Mouse (Mus musculus) layer of hippocampus, adult 11-12 months (tissue): Measurements from ENCODE around the gene Mdm2.
"Not testable (repeated sequence)": the region's sequence is repeated elsewhere in the genome, so short reads cannot be mapped to it uniquely, and the experiment has no call there.

Experiments used
- DNase-seq: peaks from one replicate; pipeline ENCODE4 v3.0.0; 2022; ENCODE audit warnings: low spot score

The Mdm2 gene

DNA sequence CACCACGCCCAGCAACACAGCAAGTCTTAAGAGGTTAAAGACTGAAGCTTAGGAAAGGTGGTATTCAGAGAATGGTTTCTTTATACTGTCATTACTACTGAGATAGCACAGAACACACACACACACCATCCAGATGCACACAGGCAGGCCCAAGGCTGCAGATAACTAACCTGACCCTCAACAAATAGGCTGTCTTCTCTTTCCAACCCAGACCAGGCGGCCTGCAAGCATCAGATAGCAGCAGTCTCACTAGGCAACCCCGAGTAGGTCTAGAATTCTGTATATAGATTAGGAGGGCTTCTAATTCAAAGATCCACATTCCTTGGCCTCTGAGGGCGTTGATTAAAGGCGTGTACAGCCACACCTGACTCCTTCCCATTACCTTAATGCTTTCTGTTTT, 21.6 kb upstream of the Mdm2 start:
- no peak for DNase-seq

DNA sequence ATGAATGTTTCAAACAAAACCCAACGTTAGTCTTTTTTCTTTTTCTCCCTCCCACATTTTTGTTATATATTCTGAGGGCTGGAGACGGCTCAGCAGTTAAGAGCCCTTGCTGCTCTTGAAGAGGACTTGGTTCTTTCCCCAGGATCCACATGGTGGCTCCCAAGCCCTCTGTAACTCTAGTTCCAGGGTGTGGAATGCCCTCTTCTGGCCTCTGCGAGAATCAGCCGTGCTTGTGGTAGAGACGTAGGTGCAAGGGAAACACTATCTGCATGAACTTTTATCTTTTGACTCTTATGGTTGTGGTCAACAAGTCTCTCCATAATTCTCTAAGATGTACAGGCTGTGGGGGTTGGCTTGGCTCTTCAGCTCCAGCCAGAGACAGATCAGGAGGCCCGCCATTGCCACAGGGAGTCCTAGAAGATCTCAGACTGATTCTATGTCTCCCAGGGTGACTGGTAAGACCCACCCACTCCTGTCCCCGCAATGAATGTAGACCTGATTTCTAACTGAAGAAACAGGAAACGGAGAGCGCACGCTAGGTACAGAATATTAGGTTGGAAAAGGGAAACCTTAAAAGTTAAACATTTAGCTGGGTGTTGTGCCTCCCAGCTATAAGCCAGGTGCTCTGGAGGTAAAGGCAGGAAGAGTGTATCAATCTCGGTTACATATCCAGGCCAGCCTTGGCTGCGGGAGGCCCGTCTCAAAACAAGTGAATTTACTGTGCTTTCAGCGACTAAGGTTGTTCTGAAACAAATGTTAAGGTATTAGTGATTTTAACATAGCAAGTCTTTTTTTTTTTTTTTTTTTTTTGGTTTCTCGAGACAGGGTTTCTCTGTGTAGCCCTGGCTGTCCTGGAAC, 20.9 kb upstream of the Mdm2 start:
- peak; percentile 63 for DNase-seq

DNA sequence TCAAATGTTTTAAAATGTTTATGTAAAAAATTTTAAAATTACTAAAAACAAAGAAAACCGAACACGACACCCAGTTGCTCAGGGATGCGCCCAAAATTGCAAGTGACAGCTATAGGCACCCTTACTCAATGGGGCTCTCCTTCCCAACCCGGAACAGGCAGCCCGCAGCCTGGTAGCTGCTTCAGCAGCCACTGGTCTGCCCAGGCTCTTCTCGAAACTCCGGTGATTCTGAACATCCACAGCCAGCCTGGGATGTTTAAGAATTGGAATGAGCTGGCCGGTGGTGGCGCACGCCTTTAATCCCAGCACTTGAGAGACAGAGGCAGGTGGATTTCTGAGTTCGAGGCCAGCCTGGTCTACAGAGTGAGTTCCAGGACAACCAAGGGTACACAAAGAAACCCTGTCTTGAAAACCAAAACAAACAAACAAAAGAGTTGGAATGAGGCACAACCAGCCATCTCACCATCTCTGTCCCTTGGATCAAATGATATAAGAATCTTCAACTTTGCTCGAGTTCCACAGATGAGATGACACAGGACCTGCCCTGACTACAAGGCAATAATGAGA, 20.2 kb upstream of the Mdm2 start:
- DNase-seq: no peak

DNA sequence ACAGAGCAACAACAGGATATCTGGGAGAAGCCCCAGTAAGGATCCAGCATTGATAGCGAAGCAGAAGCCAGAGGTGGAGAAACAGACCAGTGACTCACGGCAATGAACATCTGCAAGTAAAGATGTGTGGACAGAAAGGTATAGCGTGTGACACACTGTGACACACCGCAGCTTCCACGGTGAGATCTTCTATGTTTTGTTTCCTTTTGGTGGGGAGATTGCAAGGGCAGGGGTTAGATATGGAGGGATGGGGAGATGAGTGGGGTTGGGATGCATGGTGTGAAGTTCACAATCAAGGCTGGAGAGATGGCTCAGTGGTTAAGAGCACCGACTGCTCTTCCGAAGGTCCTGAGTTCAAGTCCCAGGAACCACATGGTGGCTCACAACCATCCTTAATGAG, 19.6 kb upstream of the Mdm2 start:
- DNase-seq: no peak

DNA sequence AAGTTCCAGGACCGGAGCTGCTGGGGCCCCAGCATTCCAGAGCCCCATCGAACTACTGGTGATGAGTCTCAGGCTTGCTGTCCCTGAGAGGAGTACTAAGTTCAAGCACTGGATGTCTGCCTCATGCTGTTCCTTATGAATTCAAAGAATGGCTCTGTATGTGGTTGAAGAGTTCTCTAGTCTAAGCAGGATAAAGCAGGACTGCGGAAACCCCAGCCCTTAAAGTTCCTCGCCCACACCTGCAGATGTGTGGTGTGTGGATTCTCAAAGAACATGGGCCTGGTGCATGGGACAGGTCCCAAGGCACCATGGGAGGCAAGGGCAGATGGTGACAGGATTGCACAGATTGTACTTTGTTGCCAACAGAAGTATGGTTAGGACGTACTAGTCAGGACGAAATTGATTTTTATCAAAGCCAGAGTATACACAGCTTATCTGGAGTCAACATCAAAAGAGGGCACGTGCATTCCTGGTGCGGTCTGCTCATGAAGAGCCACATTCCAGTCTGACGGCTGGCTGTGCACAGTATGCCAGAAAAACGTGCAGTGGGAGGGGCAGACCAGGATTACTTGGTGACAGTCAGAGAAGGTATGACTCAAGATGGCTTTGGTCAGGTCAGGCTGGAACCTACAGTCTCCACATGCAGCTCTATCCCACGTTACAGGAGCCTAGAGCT, 18.7 kb upstream of the Mdm2 start:
- DNase-seq: no peak

DNA sequence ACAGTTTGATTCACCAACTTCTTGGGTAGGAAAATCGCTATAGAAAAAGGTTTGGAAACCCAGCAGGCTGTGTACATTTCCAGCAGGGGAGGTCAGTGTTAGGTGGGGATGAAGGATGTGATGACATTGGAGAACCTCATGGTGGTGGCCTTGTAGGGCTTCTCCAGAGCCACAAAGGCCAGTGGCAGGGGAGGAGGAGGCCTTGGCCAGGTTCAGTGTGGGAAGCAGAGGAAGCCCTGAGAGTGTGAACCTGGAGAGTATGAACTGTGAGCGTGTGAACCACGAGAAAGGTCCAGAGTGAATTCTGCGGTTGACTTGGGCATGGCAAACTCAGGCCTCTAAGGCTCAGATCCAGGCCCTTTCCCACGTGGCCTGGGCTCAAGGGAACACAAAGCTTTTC, 18.0 kb upstream of the Mdm2 start:
- no peak for DNase-seq

DNA sequence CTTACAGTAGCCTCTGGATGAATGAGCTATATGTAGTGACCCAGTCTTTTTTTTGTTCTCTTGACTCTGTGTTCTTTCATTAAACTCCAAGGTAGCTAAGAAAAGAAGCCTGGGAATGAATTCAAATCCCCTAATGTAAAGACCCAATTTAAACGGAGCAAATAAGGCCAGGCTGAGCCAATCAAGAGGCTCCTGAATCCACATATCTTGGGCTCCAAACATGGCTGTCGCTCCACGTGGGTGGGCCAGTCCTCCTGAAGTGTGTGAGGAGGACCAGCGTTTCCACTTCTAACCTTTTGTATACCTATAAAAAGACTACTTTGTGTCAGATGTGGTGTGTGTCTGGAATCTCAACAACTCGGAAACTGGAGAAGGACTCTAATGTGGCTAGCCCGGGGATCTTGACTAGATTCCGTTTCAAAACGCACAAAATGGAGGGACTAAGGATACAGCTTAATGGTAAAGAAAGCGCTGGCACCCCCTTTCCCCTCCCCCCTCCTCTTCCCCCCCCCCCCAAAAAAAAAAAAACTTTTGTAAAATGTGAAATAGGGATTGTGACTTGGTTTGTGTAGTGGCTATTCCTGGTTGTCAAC, 17.1 kb upstream of the Mdm2 start:
- no peak for DNase-seq

DNA sequence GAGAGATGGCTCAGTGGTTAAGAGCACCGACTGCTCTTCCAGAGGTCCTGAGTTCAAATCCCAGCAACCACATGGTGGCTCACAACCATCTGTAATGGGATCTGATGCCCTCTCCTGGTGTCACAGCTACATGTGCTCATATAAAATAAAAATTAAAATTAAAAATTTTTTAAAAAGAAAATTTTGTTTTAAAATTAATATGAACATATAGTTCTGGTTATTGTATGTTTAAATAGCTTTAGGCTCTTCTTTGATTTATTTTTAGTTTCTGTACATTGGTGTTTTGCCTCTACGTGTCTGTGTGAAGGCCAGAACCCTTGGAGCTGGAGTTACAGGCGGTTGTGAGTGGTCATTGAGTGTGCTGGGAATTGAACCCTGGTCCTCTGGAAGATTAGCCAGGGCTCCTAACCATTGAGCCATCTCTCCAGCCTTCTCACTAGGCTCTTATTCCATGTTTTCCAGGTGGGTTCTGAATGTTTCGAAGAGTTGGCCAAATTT, 16.4 kb upstream of the Mdm2 start:
- no peak for DNase-seq

DNA sequence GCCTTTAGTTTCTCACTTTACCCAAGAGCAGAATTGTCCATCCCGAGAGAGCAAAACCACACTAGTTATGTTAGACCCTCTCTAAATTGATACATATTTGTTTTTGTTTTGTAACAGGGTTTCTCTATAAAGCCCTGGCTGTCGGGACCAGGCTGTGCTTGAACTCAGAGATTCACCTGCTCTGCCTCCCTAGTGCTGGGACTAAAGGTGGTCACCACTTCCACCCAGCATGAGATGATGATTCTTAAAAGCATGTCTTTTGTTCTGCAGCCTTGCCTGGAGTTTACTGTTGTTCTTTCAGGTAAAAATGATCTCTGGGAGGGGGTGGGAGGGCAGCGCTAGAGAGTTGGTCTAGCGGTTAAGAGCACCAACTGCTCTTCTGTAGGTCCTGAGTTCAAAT, 15.8 kb upstream of the Mdm2 start:
- no peak for DNase-seq

DNA sequence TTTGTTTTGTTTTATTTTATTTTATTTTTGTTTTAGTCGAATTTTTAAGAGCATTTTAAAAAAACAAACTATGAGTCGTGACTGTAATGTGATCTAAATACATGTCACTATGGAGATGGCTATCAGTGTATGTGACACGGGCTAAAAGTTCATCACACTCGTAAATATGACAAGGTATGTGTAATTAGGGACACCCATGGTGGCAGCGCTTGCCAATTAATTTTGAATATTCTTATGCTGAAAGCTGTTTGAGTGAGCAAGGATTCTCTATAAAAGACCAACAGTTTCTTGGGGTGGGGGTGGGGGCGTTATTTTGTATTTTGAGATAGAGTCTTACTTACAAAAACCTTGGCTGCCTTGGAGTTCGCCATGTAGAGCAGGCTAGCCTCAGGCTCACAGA, 15.1 kb upstream of the Mdm2 start:
- DNase-seq: no peak

DNA sequence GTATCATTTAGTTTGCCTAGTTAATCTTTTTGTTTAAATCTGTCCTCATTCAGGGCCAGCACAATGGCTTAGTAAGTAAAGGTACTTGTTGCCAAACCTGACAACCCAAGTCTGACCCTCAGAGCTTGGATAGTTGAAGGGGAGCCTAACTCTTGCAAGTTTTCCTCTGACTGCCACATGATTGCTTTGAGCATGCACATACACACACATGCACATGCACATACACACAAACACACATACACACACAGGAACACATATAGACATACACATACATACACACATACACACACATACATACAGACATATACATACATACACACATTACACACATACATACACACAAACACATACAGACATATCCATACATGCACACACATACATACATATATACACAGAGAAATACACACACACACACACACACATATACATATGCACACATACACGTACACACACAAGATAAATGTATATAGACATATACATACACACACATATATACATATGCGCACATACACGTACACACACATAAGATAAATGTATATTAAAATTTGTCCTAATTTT, 14.3 kb upstream of the Mdm2 start:
- DNase-seq: no peak

DNA sequence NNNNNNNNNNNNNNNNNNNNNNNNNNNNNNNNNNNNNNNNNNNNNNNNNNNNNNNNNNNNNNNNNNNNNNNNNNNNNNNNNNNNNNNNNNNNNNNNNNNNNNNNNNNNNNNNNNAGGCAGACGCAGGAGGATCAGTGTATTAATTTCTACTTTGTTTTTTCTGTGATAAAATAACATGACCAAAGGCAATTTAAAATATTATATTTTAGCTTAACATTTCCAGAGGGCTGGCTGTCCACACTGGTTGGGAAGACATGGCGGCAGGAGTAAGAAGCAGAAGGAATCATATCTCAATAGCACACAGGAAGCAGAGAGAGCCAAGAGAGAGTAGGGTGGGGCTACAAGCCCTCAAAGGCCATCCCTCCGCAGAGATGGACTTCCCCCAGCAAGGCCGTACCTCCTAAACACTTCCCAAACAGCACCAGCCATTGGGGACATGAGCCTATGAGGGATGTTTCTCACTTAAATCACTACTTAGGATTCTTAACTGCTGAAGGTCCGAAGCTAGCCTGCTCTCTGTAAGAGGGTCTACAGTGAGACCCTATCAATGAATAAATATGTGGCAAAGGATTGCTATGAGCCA, 13.7 kb upstream of the Mdm2 start:
- DNase-seq: no peak

DNA sequence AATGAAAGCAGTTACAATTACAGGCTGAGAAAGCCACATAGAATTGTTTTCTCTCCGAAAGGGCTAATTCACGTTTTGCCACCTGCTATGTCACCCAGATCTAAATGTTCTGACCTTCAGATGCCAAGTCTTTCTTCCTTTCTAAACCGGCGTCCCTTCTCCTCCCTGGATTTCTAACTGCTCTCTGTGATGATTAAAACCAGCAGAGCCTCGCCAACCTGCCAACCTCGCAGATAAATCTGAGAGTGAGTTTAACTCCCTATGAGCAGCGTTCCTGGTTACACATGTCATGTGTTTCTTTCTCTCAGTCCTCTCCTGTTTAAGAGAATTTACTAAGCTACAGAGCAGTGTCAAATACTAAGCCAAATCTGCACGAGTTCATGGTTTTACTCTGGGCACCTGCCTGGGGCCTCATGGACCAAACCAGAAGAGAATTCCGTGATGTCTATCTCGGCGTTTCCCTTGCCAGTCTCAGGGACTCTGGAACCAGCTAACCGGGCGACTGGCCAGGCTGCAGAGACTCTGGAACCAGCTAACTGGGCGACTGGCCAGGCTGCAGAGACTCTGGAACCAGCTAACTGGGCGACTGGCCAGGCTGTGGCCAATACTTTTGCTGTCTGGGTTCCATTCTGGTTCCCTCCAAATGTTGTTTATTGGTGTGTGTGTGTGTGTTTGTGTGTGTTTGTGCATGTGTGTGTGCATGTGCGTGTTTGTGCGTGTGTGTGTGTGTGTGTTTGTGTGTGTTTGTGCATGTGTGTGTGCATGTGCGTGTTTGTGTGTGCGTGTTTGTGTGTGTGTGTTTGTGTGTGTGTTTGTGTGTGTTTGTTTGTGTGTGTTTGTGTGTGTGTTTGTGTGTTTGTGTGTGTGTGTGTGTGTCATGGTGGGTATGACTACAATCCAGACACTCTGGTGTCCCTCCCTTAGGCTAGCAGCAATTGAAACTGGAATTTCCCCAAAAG, 7.9 kb upstream of the Mdm2 start:
- peak; percentile 49 for DNase-seq

DNA sequence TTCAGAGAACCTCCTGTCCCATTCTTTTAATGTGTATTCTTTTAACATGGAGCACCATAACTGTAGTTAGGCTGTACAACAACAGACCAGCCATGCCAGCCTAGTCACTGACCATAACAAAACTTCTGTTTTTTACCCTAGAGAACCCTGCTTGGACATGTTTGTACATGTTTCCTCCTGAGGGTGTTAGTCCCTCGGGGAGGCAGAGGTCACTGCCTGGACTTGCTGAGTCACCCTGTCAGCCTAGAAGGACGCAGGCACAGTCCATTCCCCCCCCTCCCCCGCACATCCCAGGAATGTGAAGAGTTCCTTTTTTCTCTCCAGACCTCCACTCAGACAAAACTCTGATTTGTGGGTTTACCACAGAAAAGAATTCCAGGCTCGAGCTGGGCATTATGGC, 7.0 kb upstream of the Mdm2 start:
- DNase-seq: no peak

DNA sequence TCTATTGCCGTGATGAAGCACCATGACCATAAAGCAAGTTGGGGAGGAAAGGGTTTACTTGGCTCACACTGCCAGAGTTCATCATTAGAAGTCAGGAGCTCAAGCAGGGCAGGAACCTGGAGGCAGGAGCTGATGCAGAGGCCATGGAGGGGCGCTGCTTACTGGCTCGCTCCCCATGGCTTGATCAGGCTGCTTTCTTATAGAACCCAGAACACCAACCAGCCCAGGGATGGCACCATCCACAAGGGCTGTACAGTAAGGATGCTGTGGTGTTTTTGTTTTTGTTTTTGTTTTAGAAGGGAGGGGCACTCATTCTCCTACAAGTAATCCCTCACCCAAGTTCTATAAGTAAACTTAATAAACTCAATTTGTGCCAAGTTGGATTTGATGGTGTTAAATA, 6.1 kb upstream of the Mdm2 start:
- no peak for DNase-seq

DNA sequence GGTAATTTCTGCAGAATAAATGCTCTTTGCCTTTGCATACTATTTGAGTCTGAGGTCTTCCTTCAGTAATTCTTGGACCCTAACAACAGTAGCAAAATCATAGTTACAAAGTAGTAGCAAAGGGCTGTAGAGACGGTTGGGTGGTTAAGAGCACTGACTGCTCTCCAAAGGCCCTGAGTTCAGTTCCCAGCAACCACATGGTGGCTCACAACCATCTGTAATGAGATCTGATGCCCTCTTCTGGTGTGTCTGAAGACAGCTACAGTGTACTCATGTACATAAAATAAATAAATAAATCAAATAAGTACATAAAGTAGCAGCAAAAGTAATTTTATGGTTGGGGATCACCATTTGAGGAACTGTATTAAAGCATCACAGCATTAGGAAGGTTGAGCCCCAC, 5.1 kb upstream of the Mdm2 start:
- DNase-seq: not testable (repeated sequence)

DNA sequence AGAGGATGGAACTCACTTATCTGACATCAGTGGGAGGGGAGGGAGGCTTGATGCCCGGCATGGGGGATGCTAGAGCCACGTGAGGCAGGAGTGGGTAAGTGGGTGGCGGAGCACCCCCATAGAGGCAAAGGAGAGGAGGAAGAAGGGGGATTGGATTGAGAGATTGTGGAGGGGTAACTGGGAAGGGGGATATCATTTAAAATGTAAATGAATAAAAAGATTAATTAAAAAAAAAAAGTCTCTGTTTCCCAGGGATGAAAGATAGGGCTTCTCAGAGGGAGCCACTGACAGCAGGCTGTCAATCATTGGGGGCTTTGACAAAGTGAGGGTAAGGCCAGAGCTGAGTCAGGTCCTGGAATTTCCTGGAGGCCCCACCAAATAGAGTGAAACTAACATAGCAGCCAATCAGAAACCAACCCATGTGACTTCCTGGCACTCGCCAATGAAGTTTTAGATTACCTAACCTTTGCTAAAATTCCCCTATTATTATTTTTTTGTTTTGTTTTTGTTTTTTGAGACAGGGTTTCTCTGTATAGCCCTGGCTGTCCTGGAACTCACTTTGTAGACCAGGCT, 4.5 kb upstream of the Mdm2 start:
- DNase-seq: no peak

DNA sequence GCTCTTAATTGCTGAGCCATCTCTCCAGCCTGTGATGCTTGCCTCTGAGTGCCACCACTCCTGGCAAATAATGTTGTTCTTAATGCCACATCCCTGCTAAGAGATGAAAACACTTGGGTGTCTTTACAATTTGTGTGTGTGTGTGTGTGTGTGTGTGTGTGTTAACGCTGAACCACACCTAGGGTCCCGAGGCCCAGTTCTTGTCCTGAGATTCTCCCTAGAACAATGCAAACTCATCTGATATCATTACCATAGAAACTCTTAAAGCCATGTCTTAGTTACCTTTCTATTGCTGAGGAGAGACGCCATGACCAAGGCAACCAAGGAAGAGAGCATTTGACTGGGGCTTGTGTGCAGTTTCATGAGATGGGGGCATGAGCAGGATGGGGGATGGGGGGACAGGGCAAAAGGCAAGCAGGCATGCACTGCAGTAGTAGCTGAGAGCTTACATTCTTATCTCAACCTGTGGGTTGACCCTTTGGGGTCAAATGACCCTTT, 3.5 kb upstream of the Mdm2 start:
- no peak for DNase-seq

DNA sequence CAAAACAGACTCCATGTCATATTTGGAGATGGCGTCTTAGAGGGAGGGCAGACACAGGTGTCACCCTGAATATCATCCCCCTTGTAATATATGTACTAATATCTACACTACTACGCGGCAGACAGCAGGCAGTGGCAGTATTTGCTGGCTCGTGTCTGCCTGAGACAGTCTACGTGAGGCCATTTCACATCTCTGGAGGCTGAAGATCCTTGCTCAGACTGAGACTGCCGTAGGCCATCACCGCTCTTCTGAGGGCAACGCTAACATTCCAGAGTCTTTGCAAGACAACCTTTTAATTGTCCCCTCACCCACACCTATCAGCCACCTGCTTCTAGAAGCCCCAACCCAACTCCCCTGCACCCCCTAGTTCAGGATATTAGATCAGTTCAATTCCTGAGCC, 2.9 kb upstream of the Mdm2 start:
- no peak for DNase-seq

DNA sequence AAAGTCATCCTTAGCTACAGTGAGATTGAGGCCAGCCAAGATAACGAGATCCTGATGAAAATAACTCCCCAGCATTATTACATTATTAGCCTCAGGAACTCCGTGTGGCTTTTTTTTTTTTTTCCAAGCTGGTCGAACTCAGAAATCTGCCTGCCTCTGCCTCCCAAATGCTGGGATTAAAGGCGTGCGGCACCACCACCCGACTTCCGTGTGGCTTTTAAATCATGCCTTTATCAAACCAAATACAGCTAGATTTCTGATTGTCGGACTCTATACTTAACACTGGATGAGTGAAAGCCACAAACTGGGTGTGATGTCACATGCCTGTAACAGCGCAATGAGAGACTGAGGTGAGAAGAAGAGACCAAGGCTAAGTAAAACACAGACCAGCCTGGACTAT, 2.3 kb upstream of the Mdm2 start:
- no peak for DNase-seq
